Mouse (Mus musculus) lung, embryonic 16.5 days (tissue): ENCODE data around the gene Trpv4. TPM values are rescaled to one million over a fixed set of nuclear protein-coding genes. Genes with fewer than 3 reads are reported as not detected.

ENCODE experiments used
- ATAC-seq: fragments of 200-750 bp; cut with Nextera tagmentation; 2 replicates; pipeline ENCODE4 v1.8.0; 2017; ENCODE audit warnings: low read depth, mild to moderate bottlenecking, moderate library complexity
- H3K27ac ChIP-seq: fragments of 300-500 bp; sonication (generic); 2 replicates; pipeline ENCODE4 v1.5.1; 2014; ENCODE audit warnings: mild to moderate bottlenecking, control low read depth, low read length
- H3K27me3 ChIP-seq: fragments of 300-500 bp; sonication (generic); 2 replicates; pipeline ENCODE4 v1.6.1; 2014; ENCODE audit warnings: low read depth, low read length, mixed read lengths; ENCODE audit not compliant: control insufficient read depth, insufficient read depth
- H3K36me3 ChIP-seq: fragments of 300-500 bp; sonication (generic); 2 replicates; pipeline ENCODE4 v1.6.1; 2014; ENCODE audit warnings: low read length; ENCODE audit not compliant: control insufficient read depth, insufficient read depth
- H3K4me1 ChIP-seq: fragments of 300-500 bp; sonication (generic); replicated peaks from 2 replicates; pipeline ENCODE4 v1.6.1; 2014; ENCODE audit warnings: low read length, mixed read lengths; ENCODE audit not compliant: control insufficient read depth, insufficient read depth
- H3K4me2 ChIP-seq: fragments of 300-500 bp; sonication (generic); 2 replicates; pipeline ENCODE4 v1.6.1; 2014; ENCODE audit warnings: low read depth, low read length, control low read depth
- H3K4me3 ChIP-seq: fragments of 300-500 bp; sonication (generic); 2 replicates; pipeline ENCODE4 v1.5.1; 2014; ENCODE audit warnings: mild to moderate bottlenecking, low read length, control low read depth
- H3K9ac ChIP-seq: fragments of 300-500 bp; sonication (generic); 2 replicates; pipeline ENCODE4 v1.6.1; 2014; ENCODE audit warnings: low read length, control low read depth
- H3K9me3 ChIP-seq: fragments of 300-500 bp; sonication (generic); 2 replicates; pipeline ENCODE4 v1.6.1; 2016; ENCODE audit warnings: low read length; ENCODE audit not compliant: control insufficient read depth
- WGBS: fragments of 180-500 bp; shearing (Covaris S2); extraction: QIAGEN DNeasy Blood & Tissue Kit; methylation state at CpG from one replicate; pipeline ENCODE4 v1.1.7; 2014; 5-methylcytosine and 5-hydroxymethylcytosine counted together
- polyA plus RNA-seq: library from polyadenylated mRNA; unstranded; fragments of >200 nt; fragmentation: Nextera tagmentation; extraction: Ambion mirVana; gene quantifications from 2 replicates; pipeline ENCODE4 v1.2.1, GENCODE M21; 2015

Trpv4 gene
- polyA plus RNA-seq, 1 experiment from 2014 or later: 2.9 TPM

GRCm38 (mm10) chr5:114590043-114590913 is 67.9 kb downstream of the Trpv4 start:
- 69% methylated on average over 17 of the region's 17 CpGs for WGBS
- H3K4me3 ChIP-seq: no peak overlapping the region
- H3K9me3 ChIP-seq: no peaks in the 10 kb centered on the region
- H3K4me1 ChIP-seq: peaks cover 69% of the 10 kb centered on the region
- no peaks in the 10 kb centered on the region for H3K36me3 ChIP-seq
- no peaks in the 10 kb centered on the region for H3K27me3 ChIP-seq
- H3K4me2 ChIP-seq: no peak overlapping the region
- ATAC-seq: no peak; the same call in 1 of the 2 replicates
- no peak overlapping the region for H3K9ac ChIP-seq
- H3K27ac ChIP-seq: peak overlapping the region; percentile 56; the same call in 1 of the 2 replicates

- Histone ChIP-seq H3K27me3 (no peaks in the 10 kb centered on the region), H3K4me1 (peaks cover 69% of the 10 kb centered on the region), H3K9me3 (no peaks in the 10 kb centered on the region), H3K9ac (no peak overlapping the region), H3K27ac (no peak overlapping the region), H3K36me3 (no peaks in the 10 kb centered on the region), H3K4me3 (no peak overlapping the region), H3K4me2 (no peak overlapping the region)
- ATAC-seq: no peak
- WGBS: 47% methylated on average over 2 of the region's 2 CpGs
These were observed 68.8 kb downstream of the Trpv4 start for GRCm38 (mm10) chr5:114589454-114589853.

- Histone ChIP-seq H3K27me3 (no peaks in the 10 kb centered on the region), H3K9ac (no peak overlapping the region), H3K4me2 (no peak overlapping the region), H3K27ac (no peak overlapping the region), H3K36me3 (no peaks in the 10 kb centered on the region), H3K4me3 (no peak overlapping the region), H3K4me1 (peaks cover 64% of the 10 kb centered on the region), H3K9me3 (no peaks in the 10 kb centered on the region)
- WGBS: 48% methylated on average over 6 of the region's 6 CpGs
- no peak for ATAC-seq
These were observed 69.2 kb downstream of the Trpv4 start for GRCm38 (mm10) chr5:114589026-114589425.

GRCm38 (mm10) chr5:114588416-114588815 is 69.8 kb downstream of the Trpv4 start:
- 37% methylated on average over 10 of the region's 10 CpGs for WGBS
- H3K9me3 ChIP-seq: no peaks in the 10 kb centered on the region
- H3K4me1 ChIP-seq: peaks cover 62% of the 10 kb centered on the region
- no peak overlapping the region for H3K9ac ChIP-seq
- H3K4me3 ChIP-seq: no peak overlapping the region
- H3K27ac ChIP-seq: no peak overlapping the region
- H3K4me2 ChIP-seq: no peak overlapping the region
- no peaks in the 10 kb centered on the region for H3K27me3 ChIP-seq
- no peaks in the 10 kb centered on the region for H3K36me3 ChIP-seq
- ATAC-seq: no peak

- WGBS: 35% methylated on average over 9 of the region's 9 CpGs
- no peaks in the 10 kb centered on the region for H3K9me3 ChIP-seq
- no peaks in the 10 kb centered on the region for H3K36me3 ChIP-seq
- H3K4me3 ChIP-seq: no peak overlapping the region
- H3K27me3 ChIP-seq: no peaks in the 10 kb centered on the region
- H3K9ac ChIP-seq: no peak overlapping the region
- no peak for ATAC-seq
- H3K4me1 ChIP-seq: peaks cover 58% of the 10 kb centered on the region
- H3K27ac ChIP-seq: no peak overlapping the region
- no peak overlapping the region for H3K4me2 ChIP-seq
These were observed 70.3 kb downstream of the Trpv4 start for GRCm38 (mm10) chr5:114587908-114588307.

- peaks cover 45% of the 10 kb centered on the region for H3K4me1 ChIP-seq
- H3K4me2 ChIP-seq: no peak overlapping the region
- H3K27me3 ChIP-seq: no peaks in the 10 kb centered on the region
- no peaks in the 10 kb centered on the region for H3K9me3 ChIP-seq
- peak overlapping the region; percentile 14; the same call in 1 of the 2 replicates for H3K9ac ChIP-seq
- 11% methylated on average over 5 of the region's 5 CpGs for WGBS
- no peak for ATAC-seq
- peak overlapping the region; percentile 26 for H3K27ac ChIP-seq
- H3K36me3 ChIP-seq: no peaks in the 10 kb centered on the region
- H3K4me3 ChIP-seq: no peak overlapping the region
These were observed 72.5 kb downstream of the Trpv4 start for GRCm38 (mm10) chr5:114585682-114586081.

GRCm38 (mm10) chr5:114584293-114585104 is 73.7 kb downstream of the Trpv4 start:
- 0 out of 2 replicates have a peak overlapping the region, but pooled peaks have one; percentile 12 for H3K27ac ChIP-seq
- WGBS: 47% methylated on average over 14 of the region's 14 CpGs
- H3K36me3 ChIP-seq: no peaks in the 10 kb centered on the region
- peaks cover 34% of the 10 kb centered on the region for H3K4me1 ChIP-seq
- no peak overlapping the region for H3K4me2 ChIP-seq
- H3K4me3 ChIP-seq: no peak overlapping the region
- peak; percentile 69 for ATAC-seq
- H3K9me3 ChIP-seq: no peaks in the 10 kb centered on the region
- H3K27me3 ChIP-seq: no peaks in the 10 kb centered on the region
- no peak overlapping the region for H3K9ac ChIP-seq

GRCm38 (mm10) chr5:114583490-114584175 is 74.6 kb downstream of the Trpv4 start:
- Histone ChIP-seq H3K4me3 (no peak overlapping the region), H3K36me3 (no peaks in the 10 kb centered on the region), H3K27ac (no peak overlapping the region), H3K9ac (no peak overlapping the region), H3K27me3 (no peaks in the 10 kb centered on the region), H3K9me3 (no peaks in the 10 kb centered on the region), H3K4me1 (peaks cover 27% of the 10 kb centered on the region), H3K4me2 (no peak overlapping the region)
- 53% methylated on average over 12 of the region's 12 CpGs for WGBS
- ATAC-seq: no peak

- H3K4me2 ChIP-seq: no peak overlapping the region
- WGBS: 78% methylated on average over 3 of the region's 3 CpGs
- H3K27me3 ChIP-seq: no peaks in the 10 kb centered on the region
- no peak overlapping the region for H3K27ac ChIP-seq
- H3K9me3 ChIP-seq: no peaks in the 10 kb centered on the region
- no peak overlapping the region for H3K9ac ChIP-seq
- ATAC-seq: no peak
- peaks cover 27% of the 10 kb centered on the region for H3K4me1 ChIP-seq
- no peak overlapping the region for H3K4me3 ChIP-seq
- H3K36me3 ChIP-seq: no peaks in the 10 kb centered on the region
These were observed 75.2 kb downstream of the Trpv4 start for GRCm38 (mm10) chr5:114583046-114583445.
